Mouse (Mus musculus) embryo, embryonic 10.5 days (tissue): Measurements from ENCODE around the gene Otulin.

Experiments
- DNase-seq: peaks from one replicate; pipeline ENCODE4 v3.0.0-alpha.2; 2015; ENCODE audit warnings: low spot score

Gene Otulin

DNA sequence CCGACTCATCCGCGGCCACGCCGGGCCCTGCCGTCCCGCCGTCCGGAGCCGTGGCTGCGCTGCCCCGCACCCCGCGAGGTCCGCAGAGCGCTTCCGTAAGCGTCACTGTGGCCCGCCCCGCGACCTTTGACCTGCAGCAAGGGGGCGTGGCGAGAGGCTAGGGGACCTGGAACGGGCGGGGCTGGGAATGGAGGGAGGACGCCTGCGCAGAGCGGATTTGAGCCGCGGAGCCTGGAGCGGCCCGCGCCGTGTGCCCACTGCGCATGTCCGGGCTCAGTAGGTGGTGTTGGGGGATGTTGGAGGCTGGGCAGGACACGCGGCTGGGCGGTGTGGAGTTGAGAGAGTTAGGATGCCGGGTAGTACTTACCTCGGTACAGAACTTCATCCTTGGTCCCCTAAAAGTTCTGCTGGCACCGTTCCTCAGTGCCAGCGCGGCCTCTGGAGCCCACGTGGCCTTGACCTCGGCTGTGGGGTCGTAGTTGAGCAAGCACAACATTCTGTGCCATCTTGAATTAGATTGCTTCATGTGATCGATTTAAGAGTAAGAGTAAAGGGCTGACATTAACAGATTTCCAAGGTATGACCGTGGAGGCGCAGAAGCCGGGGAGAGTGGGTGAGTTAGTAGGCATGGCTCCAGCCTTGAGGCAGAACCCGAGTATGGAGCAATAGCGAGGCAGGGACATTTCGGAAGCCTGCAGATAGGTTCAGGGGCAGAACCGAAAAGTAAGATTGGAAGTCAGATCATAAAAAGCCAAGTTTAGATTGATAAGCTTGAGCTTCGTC, at the start of gene Otulin:
TSS of gene Otulin (minus strand) at position 93 of the 783 bp plus-strand sequence.
- DNase-seq, result peak; percentile 99

DNA sequence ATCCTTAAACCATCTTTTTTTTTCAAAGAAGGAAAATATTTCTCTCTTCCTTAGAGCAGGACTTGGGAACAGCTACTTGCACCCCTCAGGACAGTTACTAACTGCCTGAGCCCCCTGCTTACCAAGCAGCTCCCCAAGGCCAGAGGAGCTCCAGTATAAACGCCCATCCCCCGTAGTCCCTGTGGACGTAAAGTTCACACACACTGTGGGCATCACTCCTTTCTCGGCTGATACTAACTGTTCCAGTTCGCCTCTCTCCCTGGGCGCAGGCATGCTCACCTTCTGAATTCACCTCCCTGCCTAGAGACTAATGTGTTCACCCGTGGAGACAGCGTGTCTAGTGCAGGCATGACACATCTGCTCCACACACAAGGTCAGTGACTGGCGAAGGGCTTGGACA, 48.0 kb upstream of the Otulin start:
- DNase-seq, result no peak

DNA sequence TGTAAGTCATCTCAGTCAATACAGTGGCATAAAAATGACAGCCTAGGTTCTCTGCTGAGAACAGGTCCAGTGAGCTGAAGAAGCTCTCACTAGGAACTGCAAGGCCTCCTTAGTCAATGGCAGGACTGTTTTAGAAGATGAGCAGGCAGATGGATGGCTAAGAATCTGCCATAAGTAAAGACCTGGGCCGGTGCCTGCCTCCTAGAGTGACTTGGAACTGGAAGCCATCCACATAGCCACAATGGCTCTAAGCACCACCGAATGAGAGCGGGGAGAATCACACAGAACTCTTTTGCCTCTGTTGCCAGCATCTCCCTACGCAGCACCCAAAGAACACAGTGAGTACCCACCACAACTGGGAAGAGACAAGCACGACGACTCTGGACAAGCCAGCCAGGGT, 47.3 kb upstream of the Otulin start:
- DNase-seq, result no peak

GRCm38 (mm10) chr15:27676211-27676610, 45.7 kb upstream of the Otulin start:
- no peak for DNase-seq

DNA sequence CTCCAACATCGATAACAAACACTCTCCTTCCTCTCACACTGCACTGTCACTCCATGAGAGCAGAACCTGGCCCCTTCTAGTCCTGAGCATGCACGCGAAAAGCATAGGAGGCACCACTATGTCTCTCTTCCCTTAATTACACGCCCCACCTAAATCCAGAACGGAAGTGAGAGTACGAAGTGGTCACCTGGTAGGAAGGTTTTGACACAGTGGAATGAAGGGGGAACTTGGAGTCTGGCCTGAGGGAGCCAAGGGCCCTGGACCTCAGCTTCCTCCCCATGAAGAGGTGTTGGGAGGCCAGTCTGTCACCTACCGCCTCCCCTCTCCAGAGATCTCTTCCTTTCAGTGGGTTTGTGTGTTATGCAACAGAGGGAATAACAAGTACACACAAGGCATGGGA, 44.6 kb upstream of the Otulin start:
- no peak for DNase-seq

GRCm38 (mm10) chr15:27674041-27674440, 43.5 kb upstream of the Otulin start:
- DNase-seq, result no peak

DNA sequence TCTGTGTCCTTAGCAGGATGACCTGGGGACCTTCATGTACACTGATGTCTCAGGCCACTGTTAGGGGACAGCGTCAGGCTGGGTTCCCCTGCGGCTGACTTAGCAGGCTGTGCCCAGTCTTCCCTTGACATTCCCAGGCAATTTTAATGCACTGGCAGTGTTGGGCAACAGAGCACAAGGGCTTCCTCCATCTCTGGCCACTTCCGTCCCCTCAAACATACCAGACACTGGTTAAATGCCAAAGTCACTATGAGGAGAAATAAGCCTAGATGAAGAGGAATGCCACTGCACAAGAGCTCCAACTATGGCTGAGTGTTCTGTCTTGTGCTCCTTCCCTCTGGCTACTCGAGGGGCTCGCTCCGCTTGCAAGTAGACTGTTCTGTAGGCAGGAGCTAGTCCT, 42.7 kb upstream of the Otulin start:
- DNase-seq, result no peak

GRCm38 (mm10) chr15:27672259-27672658, 41.8 kb upstream of the Otulin start:
- no peak for DNase-seq

DNA sequence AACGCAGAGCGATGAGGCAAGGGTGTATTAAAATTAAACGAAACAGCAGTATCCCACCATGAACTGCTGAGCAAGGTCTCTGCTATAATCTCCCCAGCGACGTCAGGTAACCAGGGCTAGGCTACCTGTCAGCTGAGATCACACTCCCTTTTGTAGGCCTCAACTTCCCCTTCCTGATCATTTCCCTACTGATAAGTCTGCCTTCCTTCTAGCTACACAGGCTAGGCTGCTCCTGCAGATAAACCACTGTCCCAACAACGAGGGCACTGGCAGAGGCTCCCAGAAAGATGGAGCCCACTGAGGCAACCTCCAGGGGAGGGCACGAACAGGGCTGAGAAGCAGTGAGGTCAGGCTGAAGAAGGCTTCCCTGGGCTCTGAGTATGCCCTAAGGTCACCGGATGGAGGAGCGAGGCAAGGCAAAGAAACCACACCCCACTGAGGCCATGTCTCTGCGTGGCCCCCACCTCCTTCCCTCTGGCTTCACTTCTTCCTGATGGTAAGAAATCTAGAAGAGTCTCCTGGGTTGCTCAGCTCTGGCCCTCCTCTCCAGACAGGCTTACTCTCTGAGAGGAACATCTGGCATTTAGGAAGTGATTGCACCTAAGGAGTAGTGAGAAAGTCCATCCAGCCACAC, 41.2 kb upstream of the Otulin start:
- no peak for DNase-seq

- DNase-seq, result no peak
Observed at GRCm38 (mm10) chr15:27670708-27671107, 40.2 kb upstream of the Otulin start.

DNA sequence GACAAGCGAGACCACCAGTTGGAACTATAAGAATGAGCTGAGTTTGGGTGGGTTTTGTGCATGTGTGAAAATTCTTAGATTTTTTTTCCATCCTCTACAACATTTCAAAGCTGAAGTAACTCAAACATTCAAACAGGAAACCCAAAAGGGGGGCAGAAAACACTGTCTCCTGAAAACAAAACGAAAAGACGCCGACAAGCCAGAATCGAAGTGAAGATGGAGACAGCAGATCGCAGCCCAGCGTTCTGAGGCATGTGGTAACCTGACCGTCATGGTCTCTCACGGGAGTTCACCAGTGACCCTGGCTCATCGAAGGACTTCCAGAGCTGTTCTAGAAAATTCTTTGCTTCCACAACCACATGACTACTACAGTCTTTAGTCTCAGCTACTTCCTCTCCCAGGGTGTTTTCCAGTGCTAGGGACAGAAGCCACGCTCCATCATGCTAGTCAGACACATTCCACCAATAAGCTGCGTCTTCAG, 39.5 kb upstream of the Otulin start:
- no peak for DNase-seq

GRCm38 (mm10) chr15:27669276-27669675, 38.8 kb upstream of the Otulin start:
- DNase-seq, result no peak

DNA sequence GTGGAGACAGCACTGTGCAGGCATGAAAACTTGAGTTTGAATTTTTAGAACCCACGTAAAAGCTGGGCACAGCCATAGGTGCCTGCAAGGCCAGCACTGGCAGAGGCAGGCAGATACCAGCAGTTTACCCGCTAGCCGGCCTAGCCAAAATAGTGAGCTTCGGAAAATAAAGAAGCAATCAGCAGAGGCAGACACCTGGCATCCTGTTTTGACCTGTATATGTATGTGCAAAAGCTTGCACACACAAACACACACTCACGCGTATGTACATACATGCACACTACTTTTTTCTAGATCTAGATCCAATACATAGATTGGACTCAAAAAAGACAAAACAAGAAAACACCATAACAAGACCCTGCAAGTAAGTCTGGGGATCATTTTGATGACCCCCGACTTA, 38.1 kb upstream of the Otulin start:
- DNase-seq, result no peak

- DNase-seq, result no peak
Observed at GRCm38 (mm10) chr15:27668001-27668461, 37.5 kb upstream of the Otulin start.

DNA sequence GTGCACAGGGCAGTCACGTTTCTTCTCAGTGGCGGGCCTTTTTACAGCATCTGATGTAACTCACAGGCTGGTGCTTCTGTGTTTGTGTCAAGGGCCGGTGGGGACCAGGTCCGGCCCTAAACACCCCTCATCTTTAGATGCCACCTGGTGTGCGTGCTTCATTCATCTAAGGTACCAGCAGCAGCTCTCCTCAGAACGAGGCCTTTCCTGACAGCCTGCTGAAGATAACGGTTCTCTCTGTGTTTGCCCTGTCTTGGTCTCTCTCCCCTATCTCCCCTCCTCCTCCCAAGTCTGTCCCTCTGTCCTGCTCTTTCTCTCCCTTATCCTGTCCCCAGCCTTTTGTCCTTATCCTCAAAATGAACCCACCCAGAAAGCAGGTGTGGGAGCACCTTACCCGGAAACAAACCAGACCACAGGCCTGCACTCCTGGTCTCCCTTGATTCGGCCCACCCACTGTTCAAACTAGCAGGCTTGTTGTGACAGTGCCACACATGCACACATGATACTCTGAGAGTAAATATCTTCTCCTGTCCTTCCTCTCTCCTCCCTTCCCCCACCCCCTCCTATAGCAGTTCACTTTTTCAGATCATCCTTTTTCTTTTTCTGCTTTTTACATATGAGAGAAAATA, 36.5 kb upstream of the Otulin start:
- DNase-seq, result no peak

DNA sequence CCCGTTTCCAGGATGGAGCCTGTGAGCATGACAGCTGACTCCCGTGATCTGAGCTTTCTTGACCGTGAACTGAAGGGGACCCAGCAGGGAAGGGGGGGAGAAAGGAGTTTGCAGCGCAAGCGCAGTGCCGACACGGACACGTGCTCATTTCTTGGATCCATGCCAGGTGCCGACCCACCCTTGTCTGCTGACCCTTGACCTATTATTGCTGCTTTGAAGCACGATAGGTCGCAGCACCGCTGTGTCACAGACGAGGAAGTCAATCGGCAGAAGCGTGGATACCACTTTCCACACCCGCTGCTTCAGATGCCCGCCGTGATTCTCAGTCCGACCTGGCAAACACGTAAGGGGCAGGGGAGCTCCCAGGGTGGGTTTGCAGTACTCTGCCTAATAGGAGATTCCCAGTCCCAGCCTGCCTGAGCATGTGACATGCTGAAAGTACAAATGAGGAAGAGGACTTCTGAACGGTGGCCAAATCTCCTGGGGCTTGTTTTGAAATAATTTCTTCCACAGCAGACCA, 35.0 kb upstream of the Otulin start:
- DNase-seq, result no peak

DNA sequence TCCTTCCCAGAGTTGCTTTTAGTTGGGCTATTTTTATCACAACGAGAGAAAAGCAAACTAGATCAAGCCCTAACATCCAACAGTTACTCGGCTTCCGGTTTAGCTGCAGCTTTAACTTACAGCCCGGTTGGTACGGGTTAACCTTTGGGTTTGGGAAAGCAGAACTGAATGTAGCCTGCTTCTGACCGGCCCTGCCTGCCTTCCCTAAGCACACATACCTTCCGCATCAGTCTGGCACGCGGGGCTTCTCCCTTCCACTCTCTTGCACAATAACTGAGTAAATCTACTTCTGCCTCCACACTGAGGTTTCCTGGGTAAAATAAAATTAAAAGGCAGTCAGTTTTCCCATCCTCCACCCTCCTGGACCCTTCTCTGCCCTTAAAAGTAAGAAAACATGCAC, 33.6 kb upstream of the Otulin start:
- DNase-seq, result no peak

- DNase-seq, result no peak
Observed at GRCm38 (mm10) chr15:27662699-27663098, 32.2 kb upstream of the Otulin start.

DNA sequence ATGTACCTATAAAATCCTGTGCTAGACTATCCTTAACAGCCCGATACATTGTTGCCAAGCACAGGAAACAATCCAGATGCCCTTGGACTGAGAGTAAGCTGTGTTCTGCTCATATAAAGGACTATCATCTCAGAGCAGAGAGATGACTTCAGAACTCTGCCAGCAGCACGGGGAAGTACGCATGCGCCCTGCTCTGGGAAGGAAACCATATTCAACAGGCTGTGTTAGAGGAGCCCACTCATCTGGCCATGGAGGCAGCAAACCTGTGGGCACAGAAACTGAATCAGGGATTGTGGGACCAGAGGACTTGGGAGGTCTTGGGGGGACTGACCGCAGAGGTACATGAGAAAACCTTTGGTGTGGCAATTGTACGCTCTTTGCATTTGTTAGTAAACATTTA, 31.2 kb upstream of the Otulin start:
- DNase-seq, result no peak

DNA sequence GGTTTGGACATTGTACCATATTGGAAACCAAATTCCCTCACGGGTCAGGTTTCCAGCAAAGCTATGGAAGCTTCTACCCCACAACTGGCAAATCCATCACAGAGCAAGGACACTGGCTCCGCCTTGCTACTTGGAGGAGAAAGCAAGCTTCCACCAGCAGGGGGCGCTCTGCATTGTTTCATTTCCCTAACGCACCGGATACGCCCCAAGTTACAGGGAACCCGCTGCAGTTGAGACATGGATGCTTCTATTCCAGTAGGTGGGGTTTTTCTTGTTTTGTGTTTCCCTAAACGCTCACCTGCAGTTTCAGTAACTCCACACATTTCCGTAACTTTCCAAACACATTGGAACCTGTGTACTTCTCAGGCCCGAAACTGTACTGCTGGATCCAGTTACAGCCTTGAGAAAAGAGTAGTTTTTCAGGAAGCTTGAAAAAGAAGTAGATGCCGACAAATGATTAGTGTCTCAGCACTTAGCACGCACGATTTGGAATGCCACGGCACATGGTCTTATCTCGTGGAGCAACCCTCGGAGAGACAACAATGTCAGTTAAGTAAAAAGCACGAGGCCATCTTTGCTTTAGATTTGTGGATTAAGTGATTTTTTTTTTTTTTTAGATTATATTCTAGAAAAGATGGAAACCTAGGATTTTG, 29.2 kb upstream of the Otulin start:
- peak; percentile 94 for DNase-seq

DNA sequence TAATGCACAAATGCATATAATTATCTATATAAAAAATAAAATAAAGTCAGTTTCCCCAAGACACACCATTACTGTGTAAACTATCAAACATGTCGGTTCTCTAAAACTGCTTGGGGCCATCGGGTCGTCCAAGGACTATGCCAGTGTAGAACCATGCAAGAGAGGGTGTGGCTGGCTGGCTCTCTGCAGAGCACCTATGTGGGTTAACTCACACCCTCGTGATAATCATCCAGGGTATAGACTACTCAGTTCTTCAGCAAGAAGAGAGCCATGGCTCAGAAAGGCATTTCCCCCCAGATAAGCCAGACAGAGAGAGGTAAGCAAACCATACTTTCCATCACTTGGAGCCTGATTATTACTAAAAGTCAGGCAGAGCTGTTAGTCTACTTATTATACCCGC, 28.6 kb upstream of the Otulin start:
- DNase-seq, result no peak

DNA sequence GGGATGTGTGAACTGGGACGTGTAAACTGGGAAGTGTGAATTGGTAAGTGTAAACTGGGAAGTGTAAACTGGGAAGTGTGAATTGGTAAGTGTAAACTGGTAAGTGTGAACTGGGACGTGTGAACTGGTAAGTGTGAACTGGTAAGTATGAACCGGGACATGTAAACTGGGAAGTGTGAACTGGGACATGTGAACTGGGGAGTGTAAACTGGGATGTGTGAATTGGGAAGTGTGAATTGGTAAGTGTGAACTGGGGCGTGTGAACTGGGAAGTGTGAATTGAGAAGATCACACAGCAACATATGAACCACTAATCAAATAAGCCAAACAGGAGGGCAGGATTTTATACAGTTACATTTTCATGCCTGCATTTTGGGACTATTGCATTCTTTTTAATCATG, 27.9 kb upstream of the Otulin start:
- no peak for DNase-seq
